Mouse (Mus musculus): ENCODE data around the gene Pcsk5. TPM values are rescaled to one million over a fixed set of nuclear protein-coding genes. Genes with fewer than 3 reads are reported as not detected.

Pcsk5 gene
- polyA plus RNA-seq, 1 experiment from 2014 or later, result 12.0 TPM

DNA sequence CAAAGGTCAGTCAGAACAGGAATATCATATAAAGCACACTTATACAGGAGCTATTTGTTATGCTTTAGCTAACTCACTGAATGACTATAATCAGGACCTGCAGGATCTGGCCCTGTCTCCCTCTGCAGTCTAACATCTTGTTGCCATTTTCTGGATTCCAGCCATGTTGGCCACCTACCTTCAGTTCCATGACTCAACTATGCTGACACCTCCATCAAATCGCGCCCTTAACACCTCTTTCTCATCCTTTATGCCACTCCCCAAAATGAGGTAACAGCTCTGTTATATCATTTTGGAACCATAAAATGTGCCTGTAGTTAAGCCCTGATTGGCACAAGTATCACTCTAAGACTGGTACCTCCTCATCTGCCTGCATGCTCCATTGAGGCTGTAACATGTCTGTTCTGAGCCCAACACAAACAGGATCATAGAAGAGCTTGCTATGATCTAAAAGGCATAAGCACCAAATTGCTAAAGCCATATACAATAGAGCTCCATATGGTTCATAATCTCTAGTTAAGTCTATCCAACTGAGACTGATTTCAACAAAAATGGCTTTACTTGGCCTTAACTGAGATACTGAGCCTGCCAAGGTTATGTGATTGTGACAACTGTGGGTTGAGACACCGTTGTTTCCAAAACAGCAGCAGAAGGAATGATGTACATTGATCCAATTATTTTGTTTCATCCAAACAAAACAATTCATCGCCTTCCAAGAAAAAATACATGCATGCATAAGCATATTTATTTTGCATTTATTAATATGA, 37.8 kb downstream of the Pcsk5 start:
- H3K4me2 ChIP-seq (replicated peaks), result no peak overlapping the region
- H3K4me1 ChIP-seq, result no peaks in the 10 kb centered on the region
- no peaks in the 10 kb centered on the region for H3K36me3 ChIP-seq
- no peaks in the 10 kb centered on the region for H3K9me3 ChIP-seq (replicated peaks)
- no peak for ATAC-seq (ENCODE audit: low FRiP score)
- no peak overlapping the region for H3K9ac ChIP-seq
- H3K27ac ChIP-seq, result no peak overlapping the region
- H3K27me3 ChIP-seq, result no peaks in the 10 kb centered on the region
- WGBS, result 95% methylated on average over 4 of the region's 4 CpGs
- no peak overlapping the region for H3K4me3 ChIP-seq

GRCm38 (mm10) chr19:17793457-17793856, 44.0 kb downstream of the Pcsk5 start:
- Histone ChIP-seq H3K4me2 (replicated peaks) (no peak overlapping the region), H3K4me3 (no peak overlapping the region), H3K27ac (no peak overlapping the region), H3K27me3 (no peaks in the 10 kb centered on the region), H3K36me3 (no peaks in the 10 kb centered on the region), H3K4me1 (no peaks in the 10 kb centered on the region), H3K9ac (no peak overlapping the region), H3K9me3 (replicated peaks) (no peaks in the 10 kb centered on the region)
- WGBS, result 87% methylated on average over 4 of the region's 4 CpGs
- no peak for ATAC-seq (ENCODE audit: low FRiP score)

GRCm38 (mm10) chr19:17791485-17792052, 45.9 kb downstream of the Pcsk5 start:
- Histone ChIP-seq H3K27ac (no peak overlapping the region), H3K4me3 (no peak overlapping the region), H3K9me3 (replicated peaks) (no peaks in the 10 kb centered on the region), H3K9ac (no peak overlapping the region), H3K4me1 (no peaks in the 10 kb centered on the region), H3K27me3 (no peaks in the 10 kb centered on the region), H3K36me3 (no peaks in the 10 kb centered on the region), H3K4me2 (replicated peaks) (no peak overlapping the region)
- ATAC-seq (ENCODE audit: low FRiP score), result no peak
- WGBS, result 92% methylated on average over 5 of the region's 5 CpGs

DNA sequence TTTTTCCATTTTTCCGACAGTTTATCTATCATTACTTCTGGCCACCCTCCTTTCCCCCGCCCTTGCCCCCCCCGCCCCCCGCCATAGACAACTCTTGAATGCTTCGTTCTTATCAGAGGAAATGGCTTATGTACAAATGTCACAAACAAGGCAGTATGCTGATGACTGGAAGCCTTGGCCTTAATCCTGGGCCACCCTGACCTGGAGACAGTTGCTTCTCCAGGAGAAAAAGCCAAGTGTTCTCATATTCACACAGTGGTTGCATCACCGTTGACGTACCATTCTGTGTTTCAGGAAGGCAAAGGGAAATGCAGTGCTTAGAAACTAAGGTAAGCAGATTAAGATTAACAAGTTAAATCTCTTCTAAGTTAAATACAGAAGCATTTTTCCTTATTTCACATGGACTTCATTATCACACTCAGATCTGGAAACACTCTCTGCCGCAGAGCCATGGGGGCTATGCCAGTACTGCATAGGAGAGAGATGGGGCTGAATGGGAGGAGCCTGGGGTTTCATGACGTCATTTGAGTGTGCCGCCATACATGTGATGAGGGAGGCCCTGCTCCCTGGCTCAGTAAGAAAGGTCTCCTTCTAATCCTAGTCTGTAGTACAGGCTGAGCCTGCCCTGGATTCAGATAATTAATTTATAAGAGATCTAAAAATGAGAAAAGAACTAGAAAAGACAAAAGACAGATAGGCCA, 48.7 kb downstream of the Pcsk5 start:
- 92% methylated on average over 10 of the region's 10 CpGs for WGBS
- no peak overlapping the region for H3K9ac ChIP-seq
- no peak for ATAC-seq (ENCODE audit: low FRiP score)
- no peaks in the 10 kb centered on the region for H3K9me3 ChIP-seq (replicated peaks)
- no peaks in the 10 kb centered on the region for H3K27me3 ChIP-seq
- H3K4me1 ChIP-seq, result no peaks in the 10 kb centered on the region
- no peak overlapping the region for H3K27ac ChIP-seq
- no peaks in the 10 kb centered on the region for H3K36me3 ChIP-seq
- H3K4me2 ChIP-seq (replicated peaks), result no peak overlapping the region
- H3K4me3 ChIP-seq, result no peak overlapping the region

GRCm38 (mm10) chr19:17786744-17787143, 50.7 kb downstream of the Pcsk5 start:
- H3K36me3 ChIP-seq, result no peaks in the 10 kb centered on the region
- H3K27ac ChIP-seq, result no peak overlapping the region
- H3K9ac ChIP-seq, result no peak overlapping the region
- no peaks in the 10 kb centered on the region for H3K4me1 ChIP-seq
- no peak overlapping the region for H3K4me3 ChIP-seq
- ATAC-seq (ENCODE audit: low FRiP score), result no peak
- H3K9me3 ChIP-seq (replicated peaks), result no peaks in the 10 kb centered on the region
- H3K27me3 ChIP-seq, result no peaks in the 10 kb centered on the region
- 87% methylated on average over 3 of the region's 3 CpGs for WGBS
- H3K4me2 ChIP-seq (replicated peaks), result no peak overlapping the region

- H3K4me3 ChIP-seq, result no peak overlapping the region
- ATAC-seq (ENCODE audit: low FRiP score), result no peak
- no peaks in the 10 kb centered on the region for H3K27me3 ChIP-seq
- no peaks in the 10 kb centered on the region for H3K4me1 ChIP-seq
- H3K4me2 ChIP-seq (replicated peaks), result no peak overlapping the region
- H3K27ac ChIP-seq, result no peak overlapping the region
- WGBS, result 86% methylated on average over 2 of the region's 2 CpGs
- no peak overlapping the region for H3K9ac ChIP-seq
- H3K36me3 ChIP-seq, result no peaks in the 10 kb centered on the region
- no peaks in the 10 kb centered on the region for H3K9me3 ChIP-seq (replicated peaks)
Measured at GRCm38 (mm10) chr19:17784401-17785192, 52.8 kb downstream of the Pcsk5 start.

DNA sequence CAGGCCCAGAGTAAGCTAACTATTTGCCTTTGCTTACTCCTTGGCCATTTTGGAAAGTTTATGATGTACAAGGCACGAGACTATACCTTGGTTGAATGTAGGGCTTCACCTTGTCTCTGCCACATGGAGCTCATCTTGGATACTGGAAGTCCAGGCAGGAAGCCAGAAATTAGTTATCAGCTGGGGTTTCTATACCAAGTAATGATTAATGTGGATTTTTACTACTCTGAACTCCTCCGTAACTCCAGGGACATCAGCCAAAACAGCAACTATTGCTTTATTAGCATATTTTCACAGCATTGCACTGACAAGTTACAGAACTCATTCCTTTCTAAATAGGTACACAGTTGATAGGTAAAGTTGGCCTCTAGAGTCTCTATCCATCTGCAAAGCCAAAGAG, 54.2 kb downstream of the Pcsk5 start:
- 95% methylated on average over 2 of the region's 2 CpGs for WGBS
- Histone ChIP-seq H3K4me1 (no peaks in the 10 kb centered on the region), H3K4me3 (no peak overlapping the region), H3K9ac (no peak overlapping the region), H3K27ac (no peak overlapping the region), H3K4me2 (replicated peaks) (no peak overlapping the region), H3K36me3 (no peaks in the 10 kb centered on the region), H3K27me3 (no peaks in the 10 kb centered on the region), H3K9me3 (replicated peaks) (no peaks in the 10 kb centered on the region)
- no peak for ATAC-seq (ENCODE audit: low FRiP score)

- H3K27ac ChIP-seq, result no peak overlapping the region
- no peak for ATAC-seq (ENCODE audit: low FRiP score)
Measured at GRCm38 (mm10) chr19:17781323-17781722, 56.1 kb downstream of the Pcsk5 start.

DNA sequence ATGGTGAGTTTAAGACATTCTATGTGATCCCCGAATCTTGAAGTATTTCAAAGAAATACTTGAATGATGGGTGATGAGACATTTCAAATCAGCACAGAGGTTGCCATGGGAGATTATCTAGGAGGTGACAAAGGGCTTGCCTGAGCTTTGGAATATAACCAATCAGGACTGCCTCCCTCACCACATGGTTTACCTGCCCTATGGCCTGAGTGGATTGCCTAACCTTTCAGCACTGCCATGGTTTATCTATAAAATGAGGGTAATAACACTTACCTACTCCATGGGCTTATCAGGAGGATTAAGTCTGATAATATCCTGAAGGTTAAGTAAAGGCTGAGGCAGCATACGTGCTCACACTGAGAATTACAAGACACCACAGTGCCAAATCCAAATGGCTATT, 61.5 kb downstream of the Pcsk5 start:
- no peaks in the 10 kb centered on the region for H3K9me3 ChIP-seq (replicated peaks)
- no peak overlapping the region for H3K9ac ChIP-seq
- H3K4me3 ChIP-seq, result no peak overlapping the region
- ATAC-seq (ENCODE audit: low FRiP score), result no peak
- H3K36me3 ChIP-seq, result no peaks in the 10 kb centered on the region
- no peaks in the 10 kb centered on the region for H3K4me1 ChIP-seq
- H3K4me2 ChIP-seq (replicated peaks), result no peak overlapping the region
- 72% methylated on average over 2 of the region's 2 CpGs for WGBS
- H3K27ac ChIP-seq, result no peak overlapping the region
- H3K27me3 ChIP-seq, result no peaks in the 10 kb centered on the region

More at GRCm38 (mm10) chr19:17781323-17781722, 56.1 kb downstream of the Pcsk5 start:
- Histone ChIP-seq H3K4me2 (replicated peaks) (no peak overlapping the region), H3K4me3 (no peak overlapping the region), H3K27me3 (no peaks in the 10 kb centered on the region), H3K9me3 (replicated peaks) (no peaks in the 10 kb centered on the region), H3K9ac (no peak overlapping the region), H3K4me1 (no peaks in the 10 kb centered on the region), H3K36me3 (no peaks in the 10 kb centered on the region)
- WGBS, result 88% methylated on average over 4 of the region's 4 CpGs

- no peaks in the 10 kb centered on the region for H3K4me1 ChIP-seq
- no peaks in the 10 kb centered on the region for H3K27me3 ChIP-seq
- H3K9ac ChIP-seq, result no peak overlapping the region
- ATAC-seq (ENCODE audit: low FRiP score), result no peak
- 83% methylated on average over 2 of the region's 2 CpGs for WGBS
- no peak overlapping the region for H3K27ac ChIP-seq
- H3K4me2 ChIP-seq (replicated peaks), result no peak overlapping the region
- H3K4me3 ChIP-seq, result no peak overlapping the region
- H3K36me3 ChIP-seq, result no peaks in the 10 kb centered on the region
- H3K9me3 ChIP-seq (replicated peaks), result no peaks in the 10 kb centered on the region
Measured at GRCm38 (mm10) chr19:17775097-17775496, 62.3 kb downstream of the Pcsk5 start.

- no peak for ATAC-seq (ENCODE audit: low FRiP score)
- H3K4me2 ChIP-seq (replicated peaks), result no peak overlapping the region
- no peak overlapping the region for H3K27ac ChIP-seq
- no peaks in the 10 kb centered on the region for H3K27me3 ChIP-seq
- H3K4me1 ChIP-seq, result no peaks in the 10 kb centered on the region
- no peaks in the 10 kb centered on the region for H3K9me3 ChIP-seq (replicated peaks)
- no peaks in the 10 kb centered on the region for H3K36me3 ChIP-seq
- no peak overlapping the region for H3K4me3 ChIP-seq
- no peak overlapping the region for H3K9ac ChIP-seq
- 81% methylated on average over 1 of the region's 1 CpGs for WGBS
Measured at GRCm38 (mm10) chr19:17774061-17774460, 63.4 kb downstream of the Pcsk5 start.
